11 mouse cellular contexts compared by ENCODE assay signal in the genomic region with DNA sequence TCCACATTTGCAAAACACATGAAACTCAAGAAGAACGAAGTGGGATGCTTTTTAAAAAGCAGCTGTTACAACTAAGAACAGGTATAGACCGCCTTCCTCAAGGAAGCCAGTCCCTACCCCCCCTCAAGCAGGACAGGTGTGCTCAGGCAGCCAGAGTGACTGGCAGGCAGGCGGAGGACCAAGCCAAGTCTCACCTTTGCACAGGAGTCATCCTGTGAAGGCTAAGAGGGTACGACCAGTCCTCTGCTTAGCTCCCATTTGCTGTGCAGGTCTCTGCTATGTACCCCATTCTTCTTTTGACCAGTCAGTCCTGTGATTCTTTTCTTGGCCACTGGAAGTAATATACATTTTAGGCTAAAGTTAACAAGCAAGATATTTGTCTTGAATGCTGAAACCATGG.
DNase-seq lines count a peak whose midpoint lies in the region; ATAC-seq and TF ChIP-seq lines count a peak whose summit lies in the region.
"Had no signal": no experiment of that assay in that cellular context is flagged by ENCODE, and none has a peak within 500 bp of the region (broad histone marks: within the 10 kb centered on the region; RNA-seq: fewer than 3 reads in every experiment).

No protein-coding gene starts in this region.

- no peak overlapping the region for H3K9ac ChIP-seq in forebrain, embryonic 12.5 days
- no peak overlapping the region for H3K9ac ChIP-seq in hindbrain, embryonic 13.5 days
- H3K9ac ChIP-seq in hindbrain, postnatal 0 days (replicated peaks; ENCODE audit: low read length): no peak overlapping the region
- H3K9ac ChIP-seq in midbrain, postnatal 0 days (replicated peaks; ENCODE audit: low read length, poor library complexity, severe bottlenecking): no peak overlapping the region
- no peak overlapping the region for H3K9ac ChIP-seq in midbrain, embryonic 15.5 days
- H3K9ac ChIP-seq: embryonic facial prominence, embryonic 15.5 days; intestine, embryonic 15.5 days had no signal

- TF ChIP-seq CTCF in hindbrain, postnatal 0 days (IDR thresholded peaks at IDR 0.05; ENCODE audit: low read depth): no peak
- TF ChIP-seq CTCF in midbrain, postnatal 0 days (IDR thresholded peaks at IDR 0.05): no peak

- H3K27ac ChIP-seq in forebrain, embryonic 12.5 days: no peak overlapping the region
- H3K27ac ChIP-seq in forebrain, embryonic 10.5 days: no peak overlapping the region
- H3K27ac ChIP-seq in hindbrain, embryonic 13.5 days: no peak overlapping the region
- no peak overlapping the region for H3K27ac ChIP-seq in hindbrain, postnatal 0 days
- H3K27ac ChIP-seq in midbrain, postnatal 0 days (ENCODE audit: low read depth, low read length): no peak overlapping the region
- H3K27ac ChIP-seq in midbrain, embryonic 15.5 days: no peak overlapping the region
- H3K27ac ChIP-seq: embryonic facial prominence, embryonic 15.5 days; intestine, embryonic 15.5 days had no signal

- H3K4me2 ChIP-seq in forebrain, embryonic 12.5 days: no peak overlapping the region
- H3K4me2 ChIP-seq in hindbrain, embryonic 13.5 days: no peak overlapping the region
- H3K4me2 ChIP-seq in hindbrain, postnatal 0 days (ENCODE audit: low read depth, low read length): no peak overlapping the region
- no peak overlapping the region for H3K4me2 ChIP-seq in midbrain, postnatal 0 days (ENCODE audit: low read depth, low read length, poor library complexity, severe bottlenecking)
- no peak overlapping the region for H3K4me2 ChIP-seq in midbrain, embryonic 15.5 days
- H3K4me2 ChIP-seq: embryonic facial prominence, embryonic 15.5 days; heart, embryonic 11.5 days; intestine, embryonic 15.5 days had no signal

- ATAC-seq in forebrain, embryonic 12.5 days (ENCODE audit: low FRiP score): 0 out of 2 replicates have a peak, but pooled peaks have one; percentile 64
- ATAC-seq in hindbrain, embryonic 13.5 days (ENCODE audit: low FRiP score): peak; percentile 64; the same call in 1 of the 2 replicates
- no peak for ATAC-seq in hindbrain, postnatal 0 days
- ATAC-seq in midbrain, postnatal 0 days (ENCODE audit: low FRiP score): peak; percentile 48; the same call in 1 of the 2 replicates
- no peak for ATAC-seq in midbrain, embryonic 15.5 days (replicated peaks)

- H3K36me3 ChIP-seq in forebrain, embryonic 12.5 days (replicated peaks): no peaks in the 10 kb centered on the region
- no peaks in the 10 kb centered on the region for H3K36me3 ChIP-seq in forebrain, embryonic 10.5 days (replicated peaks)
- no peaks in the 10 kb centered on the region for H3K36me3 ChIP-seq in hindbrain, embryonic 13.5 days
- H3K36me3 ChIP-seq in hindbrain, postnatal 0 days (ENCODE audit: insufficient read depth, low read length): no peaks in the 10 kb centered on the region
- no peaks in the 10 kb centered on the region for H3K36me3 ChIP-seq in midbrain, postnatal 0 days (ENCODE audit: insufficient read depth, low read length)
- H3K36me3 ChIP-seq in midbrain, embryonic 15.5 days (replicated peaks): no peaks in the 10 kb centered on the region
- H3K36me3 ChIP-seq: embryonic facial prominence, embryonic 15.5 days; intestine, embryonic 15.5 days had no signal

- no peak overlapping the region for H3K4me3 ChIP-seq in forebrain, embryonic 12.5 days (replicated peaks)
- H3K4me3 ChIP-seq in forebrain, embryonic 10.5 days: no peak overlapping the region
- no peak overlapping the region for H3K4me3 ChIP-seq in hindbrain, embryonic 13.5 days
- no peak overlapping the region for H3K4me3 ChIP-seq in hindbrain, postnatal 0 days (ENCODE audit: low read length)
- no peak overlapping the region for H3K4me3 ChIP-seq in midbrain, postnatal 0 days (ENCODE audit: low read depth, low read length)
- H3K4me3 ChIP-seq in midbrain, embryonic 15.5 days: no peak overlapping the region
- H3K4me3 ChIP-seq: embryonic facial prominence, embryonic 15.5 days; erythroblast, embryonic 14.5 days; intestine, embryonic 15.5 days had no signal

- H3K27me3 ChIP-seq in forebrain, embryonic 12.5 days: no peaks in the 10 kb centered on the region
- no peaks in the 10 kb centered on the region for H3K27me3 ChIP-seq in forebrain, embryonic 10.5 days (ENCODE audit: poor library complexity, severe bottlenecking)
- H3K27me3 ChIP-seq in hindbrain, embryonic 13.5 days: no peaks in the 10 kb centered on the region
- no peaks in the 10 kb centered on the region for H3K27me3 ChIP-seq in hindbrain, postnatal 0 days (ENCODE audit: insufficient read depth, low read length)
- H3K27me3 ChIP-seq in midbrain, postnatal 0 days (ENCODE audit: insufficient read depth, low read length): no peaks in the 10 kb centered on the region
- H3K27me3 ChIP-seq in midbrain, embryonic 15.5 days (replicated peaks): no peaks in the 10 kb centered on the region
- H3K27me3 ChIP-seq: embryonic facial prominence, embryonic 15.5 days; intestine, embryonic 15.5 days had no signal

- H3K4me1 ChIP-seq in forebrain, embryonic 12.5 days: no peaks in the 10 kb centered on the region
- peaks cover 5% of the 10 kb centered on the region; the same call in 1 of the 2 replicates for H3K4me1 ChIP-seq in forebrain, embryonic 10.5 days
- H3K4me1 ChIP-seq in hindbrain, embryonic 13.5 days (replicated peaks): no peaks in the 10 kb centered on the region
- H3K4me1 ChIP-seq in hindbrain, postnatal 0 days (ENCODE audit: insufficient read depth, low read length): no peaks in the 10 kb centered on the region
- no peaks in the 10 kb centered on the region for H3K4me1 ChIP-seq in midbrain, postnatal 0 days (ENCODE audit: insufficient read depth, low read length)
- 0 out of 2 replicates have a peak, but pooled peaks cover 5% of the 10 kb centered on the region for H3K4me1 ChIP-seq in midbrain, embryonic 15.5 days
- H3K4me1 ChIP-seq: embryonic facial prominence, embryonic 15.5 days; intestine, embryonic 15.5 days had no signal

- no peaks in the 10 kb centered on the region for H3K9me3 ChIP-seq in forebrain, embryonic 12.5 days
- H3K9me3 ChIP-seq in forebrain, embryonic 10.5 days: no peaks in the 10 kb centered on the region
- H3K9me3 ChIP-seq in hindbrain, embryonic 13.5 days: no peaks in the 10 kb centered on the region
- H3K9me3 ChIP-seq in hindbrain, postnatal 0 days (ENCODE audit: low read length): no peaks in the 10 kb centered on the region
- H3K9me3 ChIP-seq in midbrain, postnatal 0 days (ENCODE audit: low read length): no peaks in the 10 kb centered on the region
- no peaks in the 10 kb centered on the region for H3K9me3 ChIP-seq in midbrain, embryonic 15.5 days
- H3K9me3 ChIP-seq: embryonic facial prominence, embryonic 15.5 days; intestine, embryonic 15.5 days had no signal

- 92% methylated on average over 4 of the region's 4 CpGs for WGBS in forebrain, embryonic 12.5 days
- 92% methylated on average over 4 of the region's 4 CpGs for WGBS in forebrain, embryonic 10.5 days
- WGBS in hindbrain, embryonic 13.5 days: 96% methylated on average over 4 of the region's 4 CpGs
- WGBS in hindbrain, postnatal 0 days: 94% methylated on average over 4 of the region's 4 CpGs
- 92% methylated on average over 4 of the region's 4 CpGs for WGBS in midbrain, postnatal 0 days
- 92% methylated on average over 4 of the region's 4 CpGs for WGBS in midbrain, embryonic 15.5 days

- no peak for DNase-seq in forebrain, embryonic 10.5 days (ENCODE audit: extremely low spot score, low spot score)
- DNase-seq in hindbrain, postnatal 0 days (ENCODE audit: low spot score): no peak
- DNase-seq in midbrain, postnatal 0 days (ENCODE audit: low spot score): no peak
- DNase-seq in retina, embryonic 14.5 days (ENCODE audit: low spot score): no peak

Comparison
In these comparisons a context has a peak if more than half of its experiments do, and no peak if none do; other contexts are left out.
1. ATAC-seq: peak in forebrain, embryonic 12.5 days (single experiment), hindbrain, embryonic 13.5 days (single experiment) and midbrain, postnatal 0 days (single experiment); none in hindbrain, postnatal 0 days (single experiment) and midbrain, embryonic 15.5 days (single experiment).